Mouse (Mus musculus): ENCODE data around the gene Fanca. TPM values are rescaled to one million over a fixed set of nuclear protein-coding genes. Genes with fewer than 3 reads are reported as not detected.

The Fanca gene
- total RNA-seq, 1 experiment from 2014 or later, result 31.4 TPM

Other genes starting within 250 kb of the Fanca start
- 1,374 to 1,974 TPM (median 1,861 TPM) in 3 replicates for gene Rpl13, start 216.2 kb downstream of the Fanca start, total RNA-seq (2017)
- gene Cpne7, start 201.2 kb downstream of the Fanca start, total RNA-seq (2017), result 3.8 to 29.8 TPM (median 13.9 TPM) in 3 replicates
- not detected in 3 replicates for gene Sult5a1, start 160.3 kb downstream of the Fanca start, total RNA-seq (2017)
- gene Dpep1, start 132.3 kb downstream of the Fanca start, total RNA-seq (2017), result not detected in 3 replicates
- gene Chmp1a, start 105.8 kb downstream of the Fanca start, total RNA-seq (2017), result 53.4 to 64.6 TPM (median 62.4 TPM) in 3 replicates
- gene Spata33, start 105.7 kb downstream of the Fanca start, total RNA-seq (2017), result not detected in 3 replicates
- 25.8 to 42.8 TPM (median 39.1 TPM) in 3 replicates for gene Cdk10, start 93.7 kb downstream of the Fanca start, total RNA-seq (2017)
- 0.85 to 3.6 TPM (median 0.95 TPM) in 3 replicates for gene Spata2l, start 82.3 kb downstream of the Fanca start, total RNA-seq (2017)
- gene Zfp276, start 64.4 kb downstream of the Fanca start, total RNA-seq (2017), result 17.2 to 28.0 TPM (median 25.4 TPM) in 3 replicates
- 28.2 to 59.4 TPM (median 54.9 TPM) in 3 replicates for gene Vps9d1, start 64.2 kb downstream of the Fanca start, total RNA-seq (2017)
- 0.32 TPM in 1 of 3 replicates, not detected in the others for gene Spire2, start 14.1 kb upstream of the Fanca start, total RNA-seq (2017)
- gene Tcf25, start 55.2 kb upstream of the Fanca start, total RNA-seq (2017), result 415 to 577 TPM (median 562 TPM) in 3 replicates
- not detected in 3 replicates for gene Mc1r, start 88.5 kb upstream of the Fanca start, total RNA-seq (2017)
- gene Tubb3, start 92.8 kb upstream of the Fanca start, total RNA-seq (2017), result 0.29 to 0.96 TPM (median 0.76 TPM) in 3 replicates
- 9.1 to 9.7 TPM (median 9.4 TPM) in 3 replicates for gene Def8, start 105.0 kb upstream of the Fanca start, total RNA-seq (2017)
- gene Afg3l1, start 159.3 kb upstream of the Fanca start, total RNA-seq (2017), result 11.3 to 24.6 TPM (median 14.3 TPM) in 3 replicates
- gene Dbndd1, start 196.9 kb upstream of the Fanca start, total RNA-seq (2017), result 0.64 TPM in 1 of 3 replicates, not detected in the others
- gene Gas8, start 200.3 kb upstream of the Fanca start, total RNA-seq (2017), result 4.2 to 6.7 TPM (median 5.1 TPM) in 3 replicates

Data from monocyte, adult 5-6 weeks (primary cell).